ENCODE assay signal across 24 mouse cellular contexts in the genomic region with DNA sequence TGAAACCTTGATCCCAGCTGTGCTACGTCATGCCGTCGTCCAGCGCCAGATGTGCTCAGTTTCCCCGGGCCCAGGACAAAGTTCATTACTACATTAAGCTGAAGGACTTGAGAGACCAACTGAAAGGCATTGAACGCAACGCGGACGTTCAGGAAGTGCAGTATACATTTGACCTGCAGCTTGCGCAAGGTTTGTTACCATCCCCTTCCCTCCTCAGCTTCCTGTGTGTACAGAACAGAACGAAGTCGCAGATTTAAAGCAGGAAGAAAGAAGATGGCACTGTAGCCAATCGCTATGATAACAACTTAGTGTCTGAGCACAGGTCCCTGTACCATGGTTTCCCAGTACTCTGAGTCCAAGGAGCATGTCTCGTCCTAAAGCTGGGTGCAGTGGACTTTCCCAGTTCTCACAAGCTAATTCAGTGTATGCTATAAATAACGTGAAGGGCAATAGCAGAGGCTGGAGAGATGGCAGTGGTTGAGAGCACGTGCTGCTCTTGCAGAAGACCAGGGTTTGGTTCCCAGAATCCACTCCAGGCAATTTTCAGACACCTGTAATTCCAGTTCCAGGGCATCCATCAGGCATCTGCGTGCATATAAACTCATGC. TPM values are rescaled to one million over a fixed set of nuclear protein-coding genes. Genes with fewer than 3 reads are reported as not detected.
DNase-seq lines count a peak whose midpoint lies in the region; ATAC-seq and TF ChIP-seq lines count a peak whose summit lies in the region.
"Had no signal": no experiment of that assay in that cellular context is flagged by ENCODE, and none has a peak within 500 bp of the region (broad histone marks: within the 10 kb centered on the region; RNA-seq: fewer than 3 reads in every experiment).

No protein-coding gene starts in this region.

- 71% methylated on average over 17 of the region's 17 CpGs for WGBS in liver, embryonic 16.5 days (ENCODE audit: insufficient replicate concordance)
- 55% methylated on average over 17 of the region's 17 CpGs for WGBS in bone marrow, adult 2 months
- 94% methylated on average over 17 of the region's 17 CpGs for WGBS in forebrain, postnatal 0 days

- no peak overlapping the region for H3K4me3 ChIP-seq in liver, embryonic 16.5 days (ENCODE audit: low read depth, low read length)
- no peak overlapping the region for H3K4me3 ChIP-seq in bone marrow, adult 2 months (replicated peaks; ENCODE audit: control insufficient read depth, low read depth, low read length)
- H3K4me3 ChIP-seq in forebrain, postnatal 0 days (ENCODE audit: low read depth, low read length), result no peak overlapping the region
- H3K4me3 ChIP-seq: embryonic facial prominence, embryonic 12.5 days; forebrain, embryonic 15.5 days; heart, embryonic 15.5 days; hindbrain, embryonic 10.5 days; intestine, embryonic 15.5 days had no signal

- H3K9me3 ChIP-seq in liver, embryonic 16.5 days (replicated peaks; ENCODE audit: control insufficient read depth, low read length), result no peaks in the 10 kb centered on the region
- no peaks in the 10 kb centered on the region for H3K9me3 ChIP-seq in forebrain, postnatal 0 days (ENCODE audit: low read length)
- H3K9me3 ChIP-seq: embryonic facial prominence, embryonic 12.5 days; forebrain, embryonic 15.5 days; G1E; heart, embryonic 15.5 days; hindbrain, embryonic 10.5 days; intestine, embryonic 15.5 days had no signal

- H3K27me3 ChIP-seq in liver, embryonic 16.5 days (ENCODE audit: control insufficient read depth, insufficient read depth, low read depth, low read length), result no peaks in the 10 kb centered on the region
- no peaks in the 10 kb centered on the region for H3K27me3 ChIP-seq in forebrain, postnatal 0 days (ENCODE audit: insufficient read depth, low read length)
- H3K27me3 ChIP-seq: embryonic facial prominence, embryonic 12.5 days; forebrain, embryonic 15.5 days; heart, embryonic 15.5 days; intestine, embryonic 15.5 days had no signal

- H3K4me1 ChIP-seq in liver, embryonic 16.5 days (ENCODE audit: control insufficient read depth, low read depth, low read length), result no peaks in the 10 kb centered on the region
- no peaks in the 10 kb centered on the region; the same call in 1 of the 2 replicates for H3K4me1 ChIP-seq in bone marrow, adult 2 months (ENCODE audit: control insufficient read depth, insufficient read depth, low read length)
- H3K4me1 ChIP-seq in forebrain, postnatal 0 days (ENCODE audit: insufficient read depth), result no peaks in the 10 kb centered on the region
- H3K4me1 ChIP-seq: embryonic facial prominence, embryonic 12.5 days; forebrain, embryonic 15.5 days; heart, embryonic 15.5 days; hindbrain, embryonic 10.5 days; intestine, embryonic 15.5 days had no signal

- no peak overlapping the region for H3K4me2 ChIP-seq in liver, embryonic 16.5 days (ENCODE audit: low read depth, low read length)
- H3K4me2 ChIP-seq in forebrain, postnatal 0 days (ENCODE audit: low read depth), result no peak overlapping the region
- H3K4me2 ChIP-seq: embryonic facial prominence, embryonic 12.5 days; forebrain, embryonic 15.5 days; heart, embryonic 11.5 days; heart, embryonic 15.5 days; hindbrain, embryonic 14.5 days; intestine, embryonic 15.5 days had no signal

- no peak for TF ChIP-seq CTCF in bone marrow, adult 2 months (IDR thresholded peaks at IDR 0.05; ENCODE audit: control insufficient read depth, insufficient read depth, low read length)
- TF ChIP-seq CTCF in forebrain, postnatal 0 days (IDR thresholded peaks at IDR 0.05; ENCODE audit: low read depth), result no peak

- DNase-seq in liver, result no peak
- DNase-seq in forebrain, postnatal 0 days, result no peak
- DNase-seq in frontal cortex, postnatal 25 days (ENCODE audit: low spot score in 2 of 2), result no peak
- DNase-seq: adrenal gland, adult 8-10 months; adrenal gland, postnatal 36 days; B cell, adult 2 months; cerebellum, adult 2 months; cerebellum, postnatal 10 days; embryo, embryonic 11 days; gastrocnemius, postnatal 14 days; heart, postnatal 14 days had no signal

- ATAC-seq in liver, embryonic 16.5 days (ENCODE audit: low read depth), result 0 out of 2 replicates have a peak, but pooled peaks have one; percentile 13
- ATAC-seq in common myeloid progenitor, adult 5-6 weeks (replicated peaks; ENCODE audit: low read depth, poor library complexity, severe bottlenecking), result peak; percentile 54; the same call in 1 of the 2 replicates
- ATAC-seq in monocyte, adult 5-6 weeks (replicated peaks; ENCODE audit: insufficient number of reproducible peaks, low FRiP score, low TSS enrichment, poor library complexity, severe bottlenecking), result peak; percentile 73
- ATAC-seq in forebrain, postnatal 0 days, result no peak
- ATAC-seq: CD4-positive, CD25-positive, alpha-beta regulatory T cell, adult 4 months; forebrain, embryonic 15.5 days; intestine, embryonic 15.5 days had no signal

- no peak for TF ChIP-seq POLR2A in bone marrow, adult 2 months (IDR thresholded peaks at IDR 0.05; ENCODE audit: borderline replicate concordance, control insufficient read depth, low read depth, low read length)

- no peak overlapping the region for H3K27ac ChIP-seq in liver, embryonic 16.5 days (ENCODE audit: low read length)
- H3K27ac ChIP-seq in bone marrow, adult 2 months (ENCODE audit: control insufficient read depth, insufficient read depth, low read depth, low read length, poor library complexity), result peak overlapping the region; percentile 39; the same call in 1 of the 2 replicates
- H3K27ac ChIP-seq in forebrain, postnatal 0 days (ENCODE audit: low read depth, low read length), result no peak overlapping the region
- H3K27ac ChIP-seq: embryonic facial prominence, embryonic 12.5 days; forebrain, embryonic 15.5 days; heart, embryonic 15.5 days; hindbrain, embryonic 10.5 days; hindbrain, embryonic 14.5 days; intestine, embryonic 15.5 days had no signal

- H3K9ac ChIP-seq in liver, embryonic 16.5 days (ENCODE audit: low read depth, low read length), result no peak overlapping the region
- H3K9ac ChIP-seq in forebrain, postnatal 0 days, result no peak overlapping the region
- H3K9ac ChIP-seq: embryonic facial prominence, embryonic 12.5 days; forebrain, embryonic 15.5 days; heart, embryonic 15.5 days; hindbrain, embryonic 14.5 days; intestine, embryonic 15.5 days had no signal

- peaks cover 31% of the 10 kb centered on the region for H3K36me3 ChIP-seq in liver, embryonic 16.5 days (ENCODE audit: control insufficient read depth, insufficient read depth)
- H3K36me3 ChIP-seq in forebrain, postnatal 0 days (ENCODE audit: insufficient read depth), result peaks cover 67% of the 10 kb centered on the region

RNA-seq across cellular contexts. Expression of gene Tdg, which starts 17.7 kb away (rescaled TPM):
- polyA plus RNA-seq in liver, embryonic 16.5 days (2015; fragmentation: Nextera tagmentation; extraction: Ambion mirVana), result 27.5 and 31.5 TPM in 2 replicates
- polyA plus RNA-seq in bone marrow, adult 2 months (2011; ENCODE audit: insufficient read depth, insufficient read length, low replicate concordance, missing spikeins), result 21.6 and 27.5 TPM in 2 replicates
- total RNA-seq in common myeloid progenitor, adult 5-6 weeks (2017), result 97.6 and 111 TPM in 2 replicates
- 41.6 to 49.1 TPM (median 46.9 TPM) in 3 replicates for total RNA-seq in monocyte, adult 5-6 weeks (2017)
- total RNA-seq in forebrain, postnatal 0 days (2014; rRNA removed), result 85.0 and 99.5 TPM in 2 replicates
- polyA plus RNA-seq in forebrain, postnatal 0 days (2015; fragmentation: Nextera tagmentation; extraction: Ambion mirVana), result 132 and 142 TPM in 2 replicates

RNA-seq across cellular contexts. Expression of gene 1190007I07Rik, which starts 24.3 kb away (rescaled TPM):
- 20.1 and 30.8 TPM in 2 replicates for polyA plus RNA-seq in liver, embryonic 16.5 days (2015; fragmentation: Nextera tagmentation; extraction: Ambion mirVana)
- 16.5 and 38.3 TPM in 2 replicates for polyA plus RNA-seq in bone marrow, adult 2 months (2011; ENCODE audit: insufficient read depth, insufficient read length, low replicate concordance, missing spikeins)
- 50.7 and 129 TPM in 2 replicates for total RNA-seq in common myeloid progenitor, adult 5-6 weeks (2017)
- 14.7 to 25.2 TPM in 2 of 3 replicates, not detected in the other for total RNA-seq in monocyte, adult 5-6 weeks (2017)
- 21.0 and 28.7 TPM in 2 replicates for total RNA-seq in forebrain, postnatal 0 days (2014; rRNA removed)
- polyA plus RNA-seq in forebrain, postnatal 0 days (2015; fragmentation: Nextera tagmentation; extraction: Ambion mirVana), result 29.4 and 29.8 TPM in 2 replicates

RNA-seq across cellular contexts. Expression of gene Glt8d2, which starts 43.1 kb away (rescaled TPM):
- polyA plus RNA-seq in liver, embryonic 16.5 days (2015; fragmentation: Nextera tagmentation; extraction: Ambion mirVana), result 0.61 and 0.64 TPM in 2 replicates
- not detected in 2 replicates for polyA plus RNA-seq in bone marrow, adult 2 months (2011; ENCODE audit: insufficient read depth, insufficient read length, low replicate concordance, missing spikeins)
- total RNA-seq in common myeloid progenitor, adult 5-6 weeks (2017), result 0.19 and 4.7 TPM in 2 replicates
- total RNA-seq in monocyte, adult 5-6 weeks (2017), result 1.2 TPM in 1 of 3 replicates, not detected in the others
- 1.9 and 3.0 TPM in 2 replicates for total RNA-seq in forebrain, postnatal 0 days (2014; rRNA removed)
- polyA plus RNA-seq in forebrain, postnatal 0 days (2015; fragmentation: Nextera tagmentation; extraction: Ambion mirVana), result 1.9 and 2.4 TPM in 2 replicates
- polyA plus RNA-seq: G1E had no signal

RNA-seq across cellular contexts. Expression of gene Hcfc2, which starts 48.7 kb away (rescaled TPM):
- 13.6 and 13.9 TPM in 2 replicates for polyA plus RNA-seq in liver, embryonic 16.5 days (2015; fragmentation: Nextera tagmentation; extraction: Ambion mirVana)
- polyA plus RNA-seq in bone marrow, adult 2 months (2011; ENCODE audit: insufficient read depth, insufficient read length, low replicate concordance, missing spikeins), result 6.3 and 10.6 TPM in 2 replicates
- 27.8 and 28.8 TPM in 2 replicates for total RNA-seq in common myeloid progenitor, adult 5-6 weeks (2017)
- total RNA-seq in monocyte, adult 5-6 weeks (2017), result 35.4 to 71.3 TPM (median 52.3 TPM) in 3 replicates
- 31.2 and 31.5 TPM in 2 replicates for total RNA-seq in forebrain, postnatal 0 days (2014; rRNA removed)
- 21.5 and 31.1 TPM in 2 replicates for polyA plus RNA-seq in forebrain, postnatal 0 days (2015; fragmentation: Nextera tagmentation; extraction: Ambion mirVana)
